In genomic region chr16:89805210-89805609, GRCm38 (mm10) we compare ENCODE assay signal across 13 mouse cellular contexts.
"Had no signal": no experiment of that assay in that cellular context is flagged by ENCODE, and none has a peak within 500 bp of the region (broad histone marks: within the 10 kb centered on the region; RNA-seq: fewer than 3 reads in every experiment).

No protein-coding gene starts in this region.

- DNase-seq: kidney, adult 11 months; kidney, adult 9 months; kidney, postnatal 4 days; lung, adult 2 months; lung, postnatal 36 days; thymus, postnatal 4 days had no signal

- H3K4me1 ChIP-seq: liver, embryonic 15.5 days had no signal

- H3K4me3 ChIP-seq: left cerebral cortex, adult 2 months; limb, embryonic 10.5 days; liver, embryonic 15.5 days had no signal

- H3K27ac ChIP-seq: kidney, postnatal 0 days; left cerebral cortex, adult 2 months; liver, embryonic 15.5 days; stomach, postnatal 0 days had no signal

- ATAC-seq: lung, postnatal 0 days had no signal

- H3K27me3 ChIP-seq: liver, embryonic 15.5 days had no signal

- H3K9ac ChIP-seq: liver, embryonic 15.5 days had no signal

- H3K4me2 ChIP-seq: liver, embryonic 11.5 days; liver, embryonic 15.5 days had no signal

- H3K9me3 ChIP-seq: limb, embryonic 10.5 days; liver, embryonic 15.5 days had no signal
